Mouse (Mus musculus): ENCODE measurements around the gene Pcx. TPM values are rescaled to one million over a fixed set of nuclear protein-coding genes. Genes with fewer than 3 reads are reported as not detected.
A peak's percentile ranks its signal among the peaks of the same experiment; 100 is the strongest.

The Pcx gene
- polyA plus RNA-seq, 1 experiment from 2014 or later = 17.3 TPM

DNA sequence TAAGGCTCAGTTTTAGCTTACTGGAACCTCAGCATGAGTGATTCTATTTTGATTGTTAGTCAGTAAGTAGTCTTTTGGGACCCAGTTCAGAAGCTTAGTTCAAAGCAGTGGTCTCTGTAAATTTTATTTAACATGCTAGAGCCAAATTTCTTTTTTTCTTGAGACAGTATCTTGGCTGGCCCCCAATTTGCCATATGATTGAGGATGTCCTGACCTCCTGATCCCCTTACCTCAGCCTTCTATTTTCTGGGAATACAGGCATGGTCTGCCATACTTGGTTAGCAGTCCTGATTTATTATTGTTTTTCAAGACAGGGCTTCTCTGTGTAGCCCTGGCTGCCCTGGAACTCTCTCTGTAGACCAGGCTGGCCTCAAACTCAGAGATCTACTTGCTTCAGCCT lies 25.6 kb downstream of the Pcx start:
- Histone ChIP-seq H3K27ac (no peak overlapping the region), H3K4me3 (no peak overlapping the region), H3K4me2 (no peak overlapping the region), H3K4me1 (no peaks in the 10 kb centered on the region), H3K36me3 (ENCODE audit: poor library complexity, severe bottlenecking) (no peaks in the 10 kb centered on the region), H3K9ac (no peak overlapping the region), H3K27me3 (no peaks in the 10 kb centered on the region), H3K9me3 (replicated peaks) (no peaks in the 10 kb centered on the region)
- ATAC-seq = no peak

DNA sequence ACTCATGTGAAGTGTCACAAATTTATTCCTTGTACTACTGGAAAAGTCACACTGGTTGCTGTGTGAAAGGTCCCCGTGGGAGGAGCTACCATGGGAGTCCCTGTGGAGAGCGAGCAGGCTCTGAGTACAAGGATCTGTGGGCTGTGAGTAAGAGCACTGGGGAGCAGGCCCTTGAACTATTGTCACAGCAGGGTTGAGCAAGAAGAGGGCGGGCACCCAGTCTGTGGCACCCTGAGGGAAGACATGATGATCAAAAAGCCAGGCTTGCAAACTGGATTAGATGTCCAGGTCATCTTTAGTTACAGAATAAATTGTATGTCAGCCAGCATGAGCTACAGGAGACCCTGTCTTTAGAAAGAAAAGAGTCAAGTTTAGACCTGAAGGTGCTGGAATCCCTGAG lies 26.3 kb downstream of the Pcx start:
- H3K36me3 ChIP-seq (ENCODE audit: poor library complexity, severe bottlenecking) = no peaks in the 10 kb centered on the region
- no peaks in the 10 kb centered on the region for H3K9me3 ChIP-seq (replicated peaks)
- no peak overlapping the region for H3K27ac ChIP-seq
- no peak overlapping the region for H3K4me2 ChIP-seq
- H3K27me3 ChIP-seq = no peaks in the 10 kb centered on the region
- WGBS = 73% methylated on average over 3 of the region's 3 CpGs
- H3K9ac ChIP-seq = no peak overlapping the region
- no peak for ATAC-seq
- H3K4me1 ChIP-seq = no peaks in the 10 kb centered on the region
- no peak overlapping the region for H3K4me3 ChIP-seq

DNA sequence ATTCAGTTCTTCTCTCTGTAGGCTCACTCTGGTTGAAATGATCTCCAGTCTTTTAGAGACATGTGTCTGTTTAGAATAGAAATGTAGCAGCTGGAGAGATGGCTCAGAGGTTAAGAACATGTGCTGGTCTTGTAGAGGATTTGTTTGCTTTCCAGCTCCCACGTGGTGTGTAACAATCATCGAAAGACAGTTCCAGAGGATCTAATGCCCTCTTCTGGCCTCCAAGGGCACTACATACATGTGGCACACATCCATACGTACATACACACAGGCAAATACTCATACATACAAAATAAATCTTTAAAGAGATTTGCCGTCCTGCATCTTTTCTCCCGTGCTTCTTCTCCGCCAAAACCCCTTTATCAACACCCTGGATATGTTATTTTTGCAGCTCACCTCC lies 30.0 kb downstream of the Pcx start:
- H3K9me3 ChIP-seq (replicated peaks) = no peaks in the 10 kb centered on the region
- no peaks in the 10 kb centered on the region for H3K36me3 ChIP-seq (ENCODE audit: poor library complexity, severe bottlenecking)
- H3K27me3 ChIP-seq = no peaks in the 10 kb centered on the region
- no peak overlapping the region for H3K4me3 ChIP-seq
- no peaks in the 10 kb centered on the region for H3K4me1 ChIP-seq
- no peak for ATAC-seq
- no peak overlapping the region for H3K4me2 ChIP-seq
- WGBS = 90% methylated on average over 6 of the region's 6 CpGs
- H3K9ac ChIP-seq = no peak overlapping the region
- no peak overlapping the region for H3K27ac ChIP-seq

GRCm38 (mm10) chr19:4540992-4541391 lies 30.7 kb downstream of the Pcx start:
- WGBS = 77% methylated on average over 3 of the region's 3 CpGs

GRCm38 (mm10) chr19:4542081-4542480 lies 31.8 kb downstream of the Pcx start:
- ATAC-seq = no peak
- H3K9me3 ChIP-seq (replicated peaks) = no peaks in the 10 kb centered on the region
- no peak overlapping the region for H3K4me2 ChIP-seq
- no peak overlapping the region for H3K27ac ChIP-seq
- no peak overlapping the region for H3K4me3 ChIP-seq
- no peaks in the 10 kb centered on the region for H3K4me1 ChIP-seq
- H3K36me3 ChIP-seq (ENCODE audit: poor library complexity, severe bottlenecking) = no peaks in the 10 kb centered on the region
- H3K27me3 ChIP-seq = no peaks in the 10 kb centered on the region
- H3K9ac ChIP-seq = no peak overlapping the region

More at GRCm38 (mm10) chr19:4540992-4541391, 30.7 kb downstream of the Pcx start:
- H3K27me3 ChIP-seq = no peaks in the 10 kb centered on the region
- H3K27ac ChIP-seq = no peak overlapping the region
- no peaks in the 10 kb centered on the region for H3K36me3 ChIP-seq (ENCODE audit: poor library complexity, severe bottlenecking)
- no peak overlapping the region for H3K4me3 ChIP-seq
- no peak overlapping the region for H3K9ac ChIP-seq
- no peaks in the 10 kb centered on the region for H3K4me1 ChIP-seq
- no peak overlapping the region for H3K4me2 ChIP-seq
- no peak for ATAC-seq
- H3K9me3 ChIP-seq (replicated peaks) = no peaks in the 10 kb centered on the region

DNA sequence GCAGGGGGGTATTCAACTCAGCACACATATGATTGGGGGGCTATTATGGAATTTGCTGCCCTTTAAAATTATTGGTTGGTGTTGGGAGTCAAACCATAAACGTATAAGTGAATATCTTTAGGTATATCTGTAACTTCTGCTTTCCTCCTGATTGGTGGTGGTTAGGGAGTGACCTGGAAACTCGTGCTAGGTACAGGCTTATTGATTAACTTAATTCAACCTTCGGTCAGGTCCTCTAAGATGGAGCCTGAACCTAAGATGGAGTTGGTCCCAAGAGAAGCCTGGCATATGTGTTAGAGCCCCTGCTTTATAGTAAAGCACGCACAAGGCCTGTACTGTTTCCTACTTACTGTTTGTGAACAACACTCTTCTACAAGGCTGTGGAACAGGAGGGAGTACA lies 34.8 kb downstream of the Pcx start:
- no peak for ATAC-seq
- no peaks in the 10 kb centered on the region for H3K4me1 ChIP-seq
- no peaks in the 10 kb centered on the region for H3K9me3 ChIP-seq (replicated peaks)
- no peak overlapping the region for H3K9ac ChIP-seq
- H3K4me3 ChIP-seq = no peak overlapping the region
- 87% methylated on average over 4 of the region's 4 CpGs for WGBS
- no peak overlapping the region for H3K4me2 ChIP-seq
- no peaks in the 10 kb centered on the region for H3K27me3 ChIP-seq
- H3K27ac ChIP-seq = no peak overlapping the region
- no peaks in the 10 kb centered on the region for H3K36me3 ChIP-seq (ENCODE audit: poor library complexity, severe bottlenecking)

- Histone ChIP-seq H3K27ac (no peak overlapping the region), H3K4me2 (no peak overlapping the region), H3K27me3 (no peaks in the 10 kb centered on the region), H3K4me3 (no peak overlapping the region), H3K9me3 (replicated peaks) (no peaks in the 10 kb centered on the region), H3K9ac (no peak overlapping the region), H3K36me3 (ENCODE audit: poor library complexity, severe bottlenecking) (no peaks in the 10 kb centered on the region), H3K4me1 (no peaks in the 10 kb centered on the region)
- no peak for ATAC-seq
- WGBS = 89% methylated on average over 6 of the region's 6 CpGs
These were observed 35.6 kb downstream of the Pcx start for GRCm38 (mm10) chr19:4545841-4546240.

DNA sequence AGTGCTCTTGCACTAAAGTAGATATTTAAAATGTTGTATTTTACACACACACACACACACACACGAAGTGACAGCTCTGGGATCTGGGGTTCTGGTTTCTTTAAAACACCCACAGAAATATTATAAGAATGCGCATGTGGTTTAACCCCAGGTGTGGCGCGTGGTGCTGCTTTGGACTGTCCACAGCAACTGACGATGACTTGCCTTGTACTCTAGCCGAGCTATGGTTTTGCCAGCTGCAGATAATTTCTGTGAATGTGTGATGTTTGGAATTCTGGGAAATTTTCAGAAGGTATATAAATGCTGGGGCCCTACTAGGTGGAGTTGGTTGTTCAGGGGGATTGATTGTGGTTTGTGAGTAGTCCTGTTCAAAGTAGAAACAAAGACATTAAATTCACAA lies 37.5 kb downstream of the Pcx start:
- 87% methylated on average over 6 of the region's 6 CpGs for WGBS
- Histone ChIP-seq H3K4me3 (no peak overlapping the region), H3K9ac (no peak overlapping the region), H3K36me3 (ENCODE audit: poor library complexity, severe bottlenecking) (no peaks in the 10 kb centered on the region), H3K4me1 (no peaks in the 10 kb centered on the region), H3K9me3 (replicated peaks) (no peaks in the 10 kb centered on the region), H3K27me3 (no peaks in the 10 kb centered on the region), H3K27ac (no peak overlapping the region), H3K4me2 (no peak overlapping the region)
- no peak for ATAC-seq

DNA sequence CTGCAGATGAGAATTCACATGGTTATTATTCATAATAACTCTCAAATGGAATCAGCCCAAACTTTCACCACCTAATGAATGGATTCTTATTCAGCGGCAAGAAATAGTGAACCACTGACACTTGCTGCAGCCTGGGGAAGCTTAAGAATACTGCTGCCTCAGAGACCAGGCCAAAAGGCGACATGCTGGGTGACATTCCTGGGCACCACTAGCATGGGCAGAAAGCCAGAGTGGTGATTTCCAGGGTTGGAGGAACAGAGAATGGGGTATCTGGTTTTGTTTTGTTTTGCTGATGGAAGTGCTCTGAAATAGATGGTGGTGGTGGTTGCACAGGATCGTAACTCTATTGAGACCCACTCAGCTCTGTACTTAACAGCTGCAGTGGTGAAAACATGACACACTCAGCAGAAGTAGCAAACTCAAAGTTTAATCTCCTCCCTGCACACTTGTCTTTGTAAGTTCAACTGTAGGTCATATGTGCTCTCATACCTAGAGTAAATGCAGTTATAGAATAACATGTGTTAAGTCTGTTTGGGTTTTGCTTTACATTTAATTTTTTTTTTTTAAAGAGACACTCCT lies 38.1 kb downstream of the Pcx start:
- no peak for ATAC-seq
- no peak overlapping the region for H3K9ac ChIP-seq
- no peak overlapping the region for H3K27ac ChIP-seq
- H3K36me3 ChIP-seq (ENCODE audit: poor library complexity, severe bottlenecking) = no peaks in the 10 kb centered on the region
- no peaks in the 10 kb centered on the region for H3K9me3 ChIP-seq (replicated peaks)
- no peaks in the 10 kb centered on the region for H3K4me1 ChIP-seq
- 76% methylated on average over 3 of the region's 3 CpGs for WGBS
- no peak overlapping the region for H3K4me3 ChIP-seq
- no peak overlapping the region for H3K4me2 ChIP-seq
- no peaks in the 10 kb centered on the region for H3K27me3 ChIP-seq

GRCm38 (mm10) chr19:4554248-4554647 lies 44.0 kb downstream of the Pcx start:
- Histone ChIP-seq H3K9ac (no peak overlapping the region), H3K4me1 (peaks cover 15% of the 10 kb centered on the region), H3K4me3 (no peak overlapping the region), H3K4me2 (no peak overlapping the region), H3K9me3 (replicated peaks) (no peaks in the 10 kb centered on the region), H3K27ac (no peak overlapping the region), H3K27me3 (no peaks in the 10 kb centered on the region), H3K36me3 (ENCODE audit: poor library complexity, severe bottlenecking) (no peaks in the 10 kb centered on the region)
- no peak for ATAC-seq

GRCm38 (mm10) chr19:4555086-4555485 lies 44.8 kb downstream of the Pcx start:
- Histone ChIP-seq H3K9ac (no peak overlapping the region), H3K4me3 (no peak overlapping the region), H3K36me3 (ENCODE audit: poor library complexity, severe bottlenecking) (no peaks in the 10 kb centered on the region), H3K27me3 (no peaks in the 10 kb centered on the region), H3K4me2 (no peak overlapping the region), H3K27ac (no peak overlapping the region), H3K4me1 (peaks cover 22% of the 10 kb centered on the region), H3K9me3 (replicated peaks) (no peaks in the 10 kb centered on the region)
- ATAC-seq = no peak
- WGBS = 80% methylated on average over 7 of the region's 7 CpGs

DNA sequence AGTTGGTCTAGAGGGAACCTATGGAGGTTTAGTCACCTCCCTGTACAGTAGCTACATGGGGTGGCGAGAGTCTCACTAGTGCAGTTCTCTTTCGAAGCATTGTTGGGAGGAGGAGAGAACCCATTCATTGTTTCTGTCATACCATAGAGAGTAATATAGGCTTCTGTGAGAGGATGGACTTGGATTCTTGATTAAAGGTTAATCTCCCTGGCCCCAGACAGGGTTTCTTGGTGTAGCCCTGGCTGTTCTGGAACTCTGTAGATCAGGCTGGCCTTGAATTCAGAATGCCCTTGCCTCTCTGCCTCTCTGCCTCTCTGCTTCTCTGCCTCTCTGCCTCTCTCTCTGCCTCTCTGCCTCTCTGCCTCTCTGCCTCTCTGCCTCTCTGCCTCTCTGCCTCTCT lies 46.5 kb downstream of the Pcx start:
- Histone ChIP-seq H3K4me1 (peaks cover 22% of the 10 kb centered on the region), H3K9me3 (replicated peaks) (no peaks in the 10 kb centered on the region), H3K36me3 (ENCODE audit: poor library complexity, severe bottlenecking) (no peaks in the 10 kb centered on the region), H3K27me3 (no peaks in the 10 kb centered on the region), H3K4me3 (no peak overlapping the region), H3K9ac (no peak overlapping the region), H3K4me2 (no peak overlapping the region), H3K27ac (no peak overlapping the region)
- ATAC-seq = no peak
- WGBS = 96% methylated on average over 2 of the region's 2 CpGs

GRCm38 (mm10) chr19:4557796-4558569 lies 47.7 kb downstream of the Pcx start:
- Histone ChIP-seq H3K27me3 (no peaks in the 10 kb centered on the region), H3K27ac (peak overlapping the region; percentile 31), H3K4me3 (no peak overlapping the region), H3K36me3 (ENCODE audit: poor library complexity, severe bottlenecking) (no peaks in the 10 kb centered on the region), H3K9me3 (replicated peaks) (no peaks in the 10 kb centered on the region), H3K4me1 (peaks cover 22% of the 10 kb centered on the region), H3K4me2 (no peak overlapping the region), H3K9ac (no peak overlapping the region)
- ATAC-seq = peak; percentile 50; the same call in 1 of the 2 replicates
- 56% methylated on average over 8 of the region's 8 CpGs for WGBS

All from forebrain, embryonic 13.5 days (tissue).